Mouse (Mus musculus) CH12.LX (cell line): ENCODE data around the gene Fbxo5.

ENCODE experiments used
- CTCF ChIP-seq, 2 experiments: IDR thresholded peaks in 1 of 2; conservative IDR thresholded peaks in 1 of 2; 2 replicates each; pipeline ENCODE4 v1.5.1; 2011 to 2012; ENCODE audit warnings: low read depth in 2 of 2, low read length in 2 of 2, improper control_type of control experiment in 1 of 2, inconsistent platforms in 1 of 2, mild to moderate bottlenecking in 1 of 2, moderate library complexity in 1 of 2
- EP300 ChIP-seq: IDR thresholded peaks from 2 replicates; pipeline ENCODE4 v1.6.1; 2011; ENCODE audit warnings: low read length, improper control_type of control experiment
- HCFC1 ChIP-seq: IDR thresholded peaks from 2 replicates; pipeline ENCODE4 v1.6.1; 2012; ENCODE audit warnings: low read depth, mild to moderate bottlenecking, inconsistent platforms, low read length, improper control_type of control experiment
- JUN ChIP-seq: IDR thresholded peaks from 2 replicates; pipeline ENCODE4 v1.6.1; 2011; ENCODE audit warnings: low read depth, mild to moderate bottlenecking, low read length, improper control_type of control experiment, moderate library complexity; ENCODE audit not compliant: insufficient read depth
- MAX ChIP-seq: IDR thresholded peaks from 2 replicates; pipeline ENCODE4 v1.6.1; 2011; ENCODE audit warnings: low read length, improper control_type of control experiment
- MEF2A ChIP-seq: IDR thresholded peaks from 2 replicates; pipeline ENCODE4 v1.6.1; 2014; ENCODE audit warnings: low read depth, mild to moderate bottlenecking, inconsistent platforms, low read length, improper control_type of control experiment, borderline replicate concordance
- NRF1 ChIP-seq: IDR thresholded peaks from 2 replicates; pipeline ENCODE4 v1.6.1; 2014; ENCODE audit warnings: low read depth, mild to moderate bottlenecking, inconsistent platforms, low read length, improper control_type of control experiment, moderate library complexity
- POLR2A ChIP-seq: IDR thresholded peaks from 2 replicates; pipeline ENCODE4 v1.6.1; 2011; ENCODE audit warnings: low read depth, mild to moderate bottlenecking, improper control_type of control experiment, low read length
- RCOR1 ChIP-seq: conservative IDR thresholded peaks from 2 replicates; pipeline ENCODE4 v1.6.1; 2012; ENCODE audit warnings: low read depth, mild to moderate bottlenecking, inconsistent platforms, low read length, improper control_type of control experiment

- TF ChIP-seq JUN (no peak), MEF2A (no peak), NRF1 (no peak), POLR2A (no peak), EP300 (no peak), CTCF (conservative IDR thresholded peaks at IDR 0.05 in 1 of 2, IDR thresholded peaks at IDR 0.05 in 1 of 2; ENCODE audit: low read depth in 2 of 2, low read length in 2 of 2) (peak; percentile 56 to 87), MAX (no peak), HCFC1 (no peak), RCOR1 (no peak)
These were observed 18.5 kb downstream of the Fbxo5 start for GRCm38 (mm10) chr10:5786923-5787322.
